Mouse (Mus musculus): ENCODE data around the gene Olfr18. TPM values are rescaled to one million over a fixed set of nuclear protein-coding genes. Genes with fewer than 3 reads are reported as not detected.
"Not testable (repeated sequence)": the region's sequence is repeated elsewhere in the genome, so short reads cannot be mapped to it uniquely, and the experiment has no call there.

Gene Olfr18
- polyA plus RNA-seq, 1 experiment from 2014 or later: 0.32 TPM

GRCm38 (mm10) chr9:20295562-20295961 is 40.3 kb downstream of the Olfr18 start:
- not testable (repeated sequence) for H3K27me3 ChIP-seq (ENCODE audit: control insufficient read depth, insufficient read depth, low read length); ATAC-seq (ENCODE audit: low FRiP score, low TSS enrichment); H3K4me1 ChIP-seq (ENCODE audit: control insufficient read depth, insufficient read depth, low read length); H3K9ac ChIP-seq (replicated peaks; ENCODE audit: low read length); H3K36me3 ChIP-seq (ENCODE audit: control insufficient read depth, insufficient read depth, low read length); H3K4me2 ChIP-seq (ENCODE audit: low read length); H3K27ac ChIP-seq (replicated peaks; ENCODE audit: low read depth, low read length); H3K9me3 ChIP-seq (ENCODE audit: control insufficient read depth, low read length); DNase-seq; H3K4me3 ChIP-seq (replicated peaks; ENCODE audit: low read depth, low read length)
- WGBS: 81% methylated on average over 5 of the region's 5 CpGs

GRCm38 (mm10) chr9:20282051-20282450 is 53.8 kb downstream of the Olfr18 start, which contains the start of gene Olfr39:
Gene Olfr39, plus strand, starts transcription at chr9:20282351.
- ATAC-seq (ENCODE audit: low FRiP score, low TSS enrichment) (no peak), DNase-seq (no peak)
- no peaks in the 10 kb centered on the region for H3K4me1 ChIP-seq (ENCODE audit: control insufficient read depth, insufficient read depth, low read length)
- no peaks in the 10 kb centered on the region for H3K9me3 ChIP-seq (ENCODE audit: control insufficient read depth, low read length)
- no peak within 1 kb of the TSS for H3K27ac ChIP-seq (replicated peaks; ENCODE audit: low read depth, low read length)
- no peak within 1 kb of the TSS for H3K4me3 ChIP-seq (replicated peaks; ENCODE audit: low read depth, low read length)
- H3K36me3 ChIP-seq (ENCODE audit: control insufficient read depth, insufficient read depth, low read length): no peaks in the 10 kb centered on the region
- no peak within 1 kb of the TSS for H3K9ac ChIP-seq (replicated peaks; ENCODE audit: low read length)
- H3K4me2 ChIP-seq (ENCODE audit: low read length): no peak within 1 kb of the TSS
- 89% methylated on average over 1 of the region's 1 CpGs for WGBS
- H3K27me3 ChIP-seq (ENCODE audit: control insufficient read depth, insufficient read depth, low read length): no peaks in the 10 kb centered on the region

Other genes starting within 250 kb of the Olfr18 start
- gene Olfr868, start 237.5 kb downstream of the Olfr18 start, polyA plus RNA-seq (2014; fragmentation: Nextera tagmentation; extraction: Ambion mirVana): not detected in 2 replicates
- gene Olfr869, start 207.1 kb downstream of the Olfr18 start, polyA plus RNA-seq (2014; fragmentation: Nextera tagmentation; extraction: Ambion mirVana): not detected in 2 replicates
- not detected in 2 replicates for gene Olfr870, start 162.0 kb downstream of the Olfr18 start, polyA plus RNA-seq (2014; fragmentation: Nextera tagmentation; extraction: Ambion mirVana)
- gene Olfr871, start 123.9 kb downstream of the Olfr18 start, polyA plus RNA-seq (2014; fragmentation: Nextera tagmentation; extraction: Ambion mirVana): not detected in 2 replicates
- not detected in 2 replicates for gene Olfr872, start 99.0 kb downstream of the Olfr18 start, polyA plus RNA-seq (2014; fragmentation: Nextera tagmentation; extraction: Ambion mirVana)
- gene Olfr39, start 53.7 kb downstream of the Olfr18 start, polyA plus RNA-seq (2014; fragmentation: Nextera tagmentation; extraction: Ambion mirVana): not detected in 2 replicates
- gene Olfr873, start 37.6 kb downstream of the Olfr18 start, polyA plus RNA-seq (2014; fragmentation: Nextera tagmentation; extraction: Ambion mirVana): not detected in 2 replicates
- 49.2 and 50.5 TPM in 2 replicates for gene Zfp560, start 49.1 kb upstream of the Olfr18 start, polyA plus RNA-seq (2014; fragmentation: Nextera tagmentation; extraction: Ambion mirVana)
- gene Zfp26, start 124.1 kb upstream of the Olfr18 start, polyA plus RNA-seq (2014; fragmentation: Nextera tagmentation; extraction: Ambion mirVana): 25.3 and 31.0 TPM in 2 replicates
- gene Zfp426, start 156.7 kb upstream of the Olfr18 start, polyA plus RNA-seq (2014; fragmentation: Nextera tagmentation; extraction: Ambion mirVana): 30.1 and 39.5 TPM in 2 replicates
- gene Zfp266, start 185.3 kb upstream of the Olfr18 start, polyA plus RNA-seq (2014; fragmentation: Nextera tagmentation; extraction: Ambion mirVana): 98.2 and 123 TPM in 2 replicates
- 55.9 and 56.0 TPM in 2 replicates for gene Zfp846, start 245.2 kb upstream of the Olfr18 start, polyA plus RNA-seq (2014; fragmentation: Nextera tagmentation; extraction: Ambion mirVana)

All from midbrain, embryonic 14.5 days (tissue).